Mouse (Mus musculus) embryonic facial prominence, embryonic 12.5 days (tissue): ENCODE measurements around the gene Arfgef2. TPM values are rescaled to one million over a fixed set of nuclear protein-coding genes. Genes with fewer than 3 reads are reported as not detected.
"Not testable (repeated sequence)": the region's sequence is repeated elsewhere in the genome, so short reads cannot be mapped to it uniquely, and the experiment has no call there.

Source experiments
- ATAC-seq: fragments of 200-750 bp; cut with Nextera tagmentation; 2 replicates; pipeline ENCODE4 v1.8.0; 2017; ENCODE audit not compliant: insufficient number of reproducible peaks, insufficient read depth, low FRiP score, low TSS enrichment
- H3K27ac ChIP-seq: fragments of 300-500 bp; sonication (generic); 2 replicates; pipeline ENCODE4 v1.5.1; 2016; ENCODE audit warnings: mild to moderate bottlenecking
- H3K27me3 ChIP-seq: fragments of 300-500 bp; sonication (generic); 2 replicates; pipeline ENCODE4 v1.6.1; 2016; ENCODE audit warnings: mild to moderate bottlenecking, moderate library complexity
- H3K36me3 ChIP-seq: fragments of 300-500 bp; sonication (generic); 2 replicates; pipeline ENCODE4 v1.6.1; 2016; ENCODE audit warnings: mild to moderate bottlenecking
- H3K4me1 ChIP-seq: fragments of 300-500 bp; sonication (generic); 2 replicates; pipeline ENCODE4 v1.6.1; 2016
- H3K4me2 ChIP-seq: fragments of 300-500 bp; sonication (generic); replicated peaks from 2 replicates; pipeline ENCODE4 v1.6.1; 2016; ENCODE audit warnings: mild to moderate bottlenecking, moderate library complexity
- H3K4me3 ChIP-seq: fragments of 300-500 bp; sonication (generic); 2 replicates; pipeline ENCODE4 v1.5.1; 2016; ENCODE audit warnings: mild to moderate bottlenecking
- H3K9ac ChIP-seq: fragments of 300-500 bp; sonication (generic); 2 replicates; pipeline ENCODE4 v1.6.1; 2016; ENCODE audit warnings: mild to moderate bottlenecking, moderate library complexity
- H3K9me3 ChIP-seq: fragments of 300-500 bp; sonication (generic); 2 replicates; pipeline ENCODE4 v1.6.1; 2016; ENCODE audit warnings: mild to moderate bottlenecking, moderate library complexity
- WGBS: fragments of 180-500 bp; shearing (Covaris S2); methylation state at CpG from one replicate; pipeline ENCODE4 v1.1.7; 2016; 5-methylcytosine and 5-hydroxymethylcytosine counted together
- polyA plus RNA-seq: library from polyadenylated mRNA; unstranded; fragments of >200 nt; fragmentation: Nextera tagmentation; extraction: Ambion mirVana; gene quantifications from 2 replicates; pipeline ENCODE4 v1.2.1, GENCODE M21; 2016

Arfgef2 gene
- polyA plus RNA-seq, 1 experiment from 2014 or later, result 5.1 TPM

DNA sequence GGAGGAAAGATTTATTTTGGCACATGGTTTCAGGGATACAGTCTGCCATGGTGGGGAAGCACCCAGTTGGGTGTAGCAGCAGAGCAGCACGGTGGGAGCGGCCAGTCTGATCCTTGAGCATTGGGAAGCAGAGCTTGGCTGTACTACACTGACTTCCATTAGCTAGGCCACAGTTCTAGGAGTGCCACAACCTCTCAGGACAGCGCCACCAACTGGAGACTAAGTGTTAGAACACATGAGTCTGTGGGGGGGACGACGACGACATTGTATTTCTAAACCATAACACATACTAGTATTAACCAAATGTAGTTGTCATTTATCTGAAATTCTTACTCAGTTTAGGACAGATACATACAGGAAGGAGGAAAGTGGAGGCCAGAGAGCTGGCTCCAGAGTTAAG, 21.0 kb upstream of the Arfgef2 start:
- Histone ChIP-seq H3K4me3 (no peak overlapping the region), H3K36me3 (no peaks in the 10 kb centered on the region), H3K27me3 (peaks cover 6% of the 10 kb centered on the region; the same call in 1 of the 2 replicates), H3K27ac (no peak overlapping the region), H3K4me2 (no peak overlapping the region), H3K9ac (no peak overlapping the region), H3K4me1 (peaks cover 18% of the 10 kb centered on the region; the same call in 1 of the 2 replicates), H3K9me3 (no peaks in the 10 kb centered on the region)
- ATAC-seq, result no peak
- WGBS, result 77% methylated on average over 6 of the region's 6 CpGs

DNA sequence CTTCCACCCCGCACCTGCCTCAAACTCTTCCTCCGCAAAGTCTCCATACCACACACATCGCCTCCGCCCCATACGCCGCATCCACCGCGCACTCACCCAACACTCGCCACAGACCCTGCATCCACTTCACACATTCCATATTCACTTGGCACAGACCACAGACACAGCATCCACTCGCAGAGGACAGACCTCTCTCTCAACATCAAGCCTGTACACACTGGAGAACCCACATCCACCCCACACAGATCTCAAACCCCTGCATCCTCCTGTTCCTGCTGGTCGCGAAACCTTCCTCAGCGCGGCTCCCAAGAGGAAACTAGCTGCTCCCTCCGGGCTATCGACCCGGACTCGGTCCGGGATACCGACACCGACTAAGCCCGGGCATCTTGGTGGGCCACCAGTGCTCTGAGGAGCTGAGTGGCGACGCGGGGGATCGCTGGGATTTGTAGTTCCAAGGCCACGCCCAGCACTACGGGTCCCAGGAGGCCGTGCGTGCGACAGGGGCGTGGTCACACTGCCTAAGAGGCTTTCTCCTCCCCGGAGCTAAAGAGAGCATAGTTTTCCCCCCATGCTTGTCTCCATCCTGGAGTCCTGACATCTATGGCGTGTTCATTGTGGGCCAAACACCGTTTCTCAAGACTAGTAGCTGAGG, 18.9 kb upstream of the Arfgef2 start:
- Histone ChIP-seq H3K4me3 (peak overlapping the region; percentile 54), H3K36me3 (no peaks in the 10 kb centered on the region), H3K9me3 (no peaks in the 10 kb centered on the region), H3K27me3 (peaks cover 6% of the 10 kb centered on the region; the same call in 1 of the 2 replicates), H3K9ac (peak overlapping the region; percentile 54), H3K4me2 (peak overlapping the region; percentile 85), H3K4me1 (peaks cover 10% of the 10 kb centered on the region; the same call in 1 of the 2 replicates), H3K27ac (no peak overlapping the region)
- ATAC-seq, result peak; percentile 94
- WGBS, result under 1% methylated on average over 35 of the region's 35 CpGs

DNA sequence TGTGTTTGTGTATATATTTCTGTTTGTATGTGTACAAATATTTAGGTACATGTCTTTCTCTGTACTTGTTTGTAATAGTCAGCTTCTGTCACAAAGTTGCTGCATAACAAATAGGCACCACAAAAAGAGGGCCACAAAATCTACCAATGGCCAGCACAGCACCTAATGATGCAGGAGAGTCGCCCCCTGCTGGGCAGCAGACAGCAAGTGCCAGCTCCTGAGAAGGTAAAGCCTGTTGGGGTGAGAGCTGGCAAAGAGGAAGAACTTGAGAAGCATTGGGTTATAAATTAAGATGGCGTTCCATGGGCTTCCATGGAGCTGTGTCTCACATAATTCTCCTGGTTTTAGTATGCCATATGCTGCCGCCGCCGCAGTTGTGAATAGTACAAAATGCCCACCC, 13.7 kb upstream of the Arfgef2 start:
- no peak for ATAC-seq
- WGBS, result 77% methylated on average over 5 of the region's 5 CpGs

DNA sequence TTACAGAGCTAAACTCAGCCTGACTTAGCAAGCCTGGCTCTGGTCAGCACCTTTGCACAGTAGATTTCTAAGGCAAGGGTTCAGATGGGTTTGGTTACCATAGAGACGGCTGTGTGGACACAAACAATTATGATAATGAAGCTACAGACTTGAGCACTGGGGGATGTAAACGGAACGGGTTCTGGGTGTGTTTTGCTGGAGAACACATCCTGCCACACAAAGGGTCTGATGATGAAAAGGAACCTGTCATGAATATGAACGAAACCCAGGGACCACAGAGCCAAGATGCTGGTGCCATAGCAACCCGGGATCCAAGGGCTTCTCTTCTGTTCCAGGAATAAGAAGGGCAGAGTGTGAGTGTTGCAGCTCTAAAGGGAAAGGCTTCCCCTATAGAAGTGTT, 13.0 kb upstream of the Arfgef2 start, which contains the start of gene Trp53rkb:
Gene Trp53rkb (plus strand): TSS at position 177 of the 400 bp plus-strand sequence.
- no peak for ATAC-seq
- H3K9ac ChIP-seq, result peak within 1 kb of the TSS; percentile 93
- H3K36me3 ChIP-seq, result peaks cover 15% of the 10 kb centered on the region
- H3K9me3 ChIP-seq, result no peaks in the 10 kb centered on the region
- H3K4me2 ChIP-seq, result peak within 1 kb of the TSS; percentile 56
- H3K27ac ChIP-seq, result peak within 1 kb of the TSS; percentile 76; the same call in 1 of the 2 replicates
- H3K4me3 ChIP-seq, result peak within 1 kb of the TSS; percentile 83
- peaks cover 13% of the 10 kb centered on the region for H3K4me1 ChIP-seq
- no peaks in the 10 kb centered on the region for H3K27me3 ChIP-seq
- WGBS, result 65% methylated on average over 5 of the region's 5 CpGs

More for the DNA sequence above, 13.7 kb upstream of the Arfgef2 start:
- Histone ChIP-seq H3K4me1 (peaks cover 13% of the 10 kb centered on the region), H3K4me3 (no peak overlapping the region), H3K4me2 (no peak overlapping the region), H3K27me3 (no peaks in the 10 kb centered on the region), H3K27ac (no peak overlapping the region), H3K36me3 (peaks cover 9% of the 10 kb centered on the region; the same call in 1 of the 2 replicates), H3K9ac (no peak overlapping the region), H3K9me3 (no peaks in the 10 kb centered on the region)

DNA sequence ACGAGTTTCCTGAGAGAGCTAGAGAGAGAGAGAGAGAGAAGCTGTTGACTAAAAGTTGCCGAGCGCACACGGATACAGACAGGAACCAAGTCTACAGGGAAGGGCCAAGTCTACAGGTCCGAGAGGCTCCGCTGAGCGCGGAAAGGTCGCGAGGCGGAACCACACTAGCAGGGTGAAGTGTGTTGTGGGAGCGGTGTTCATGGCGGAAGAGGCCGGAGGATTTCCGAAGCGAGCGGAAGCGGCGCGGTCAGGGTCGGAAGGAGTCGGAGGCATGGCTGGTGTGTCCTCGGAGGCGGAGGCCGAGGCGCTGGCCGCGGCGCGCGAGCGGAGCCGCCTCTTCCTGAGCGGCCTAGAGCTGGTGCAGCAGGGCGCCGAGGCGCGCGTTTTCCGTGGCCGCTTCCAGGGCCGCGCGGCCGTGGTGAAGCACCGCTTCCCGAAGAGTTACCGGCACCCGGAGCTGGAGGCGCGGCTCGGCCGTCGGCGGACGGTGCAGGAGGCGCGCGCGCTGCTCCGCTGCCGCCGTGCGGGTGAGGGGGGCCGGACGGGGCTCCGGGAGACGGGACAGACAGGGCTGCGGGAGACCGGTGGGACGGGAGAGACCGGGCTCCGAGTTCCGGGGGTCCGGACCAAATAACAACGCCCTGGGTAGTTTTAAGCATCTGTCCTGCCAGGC, 11.7 kb upstream of the Arfgef2 start:
- H3K36me3 ChIP-seq, result peaks cover 27% of the 10 kb centered on the region
- H3K4me2 ChIP-seq, result peak overlapping the region; percentile 56
- under 1% methylated on average over 72 of the region's 76 CpGs for WGBS
- H3K9me3 ChIP-seq, H3K27me3 ChIP-seq: not testable (repeated sequence)
- H3K9ac ChIP-seq, result peak overlapping the region; percentile 93
- peak overlapping the region; percentile 83 for H3K4me3 ChIP-seq
- peaks cover 13% of the 10 kb centered on the region for H3K4me1 ChIP-seq
- H3K27ac ChIP-seq, result peak overlapping the region; percentile 76; the same call in 1 of the 2 replicates
- peak; percentile 90 for ATAC-seq

DNA sequence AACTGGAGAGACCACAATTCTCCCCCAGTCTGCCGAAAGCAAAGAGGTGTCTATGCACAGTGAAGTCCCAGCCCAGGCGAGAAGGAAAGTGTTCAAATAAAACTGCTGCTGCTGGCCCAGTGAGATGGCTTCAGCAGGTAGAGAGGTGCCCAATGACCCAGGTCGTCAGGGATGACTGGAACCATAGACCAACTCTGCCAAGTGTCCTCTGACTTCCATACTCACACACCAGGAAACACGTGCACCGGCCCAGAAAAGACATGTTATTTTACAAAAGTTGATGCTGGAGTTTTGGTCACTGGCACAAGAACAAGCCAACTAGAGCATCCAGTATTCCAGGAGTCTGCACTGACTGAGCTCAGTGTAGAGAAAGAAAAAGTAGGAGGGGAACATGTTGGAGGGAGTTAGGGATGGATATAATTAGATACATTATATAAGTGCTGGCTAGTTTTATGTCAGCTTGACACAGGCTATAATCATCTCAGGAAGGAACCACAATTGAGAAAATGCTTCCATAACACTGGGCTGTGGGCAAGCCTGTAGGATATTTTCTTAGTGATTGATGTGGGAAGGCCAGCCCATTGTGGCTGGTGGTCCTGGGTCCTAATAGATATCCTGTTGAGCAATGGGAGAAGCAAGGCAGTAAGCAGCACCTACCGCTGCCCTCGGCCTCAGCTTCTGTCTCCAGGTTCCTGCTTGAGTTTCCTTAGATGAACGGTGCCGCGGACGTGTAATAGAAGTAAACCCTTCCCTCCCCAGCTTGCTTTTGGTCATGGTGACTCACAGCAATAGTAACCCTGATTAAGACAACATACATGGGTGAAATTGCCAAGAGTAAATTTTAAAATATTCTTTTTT, 5.5 kb upstream of the Arfgef2 start:
- WGBS, result 78% methylated on average over 11 of the region's 11 CpGs
- Histone ChIP-seq H3K4me1 (peaks cover under 1% of the 10 kb centered on the region), H3K27ac (no peak overlapping the region), H3K27me3 (no peaks in the 10 kb centered on the region), H3K36me3 (peaks cover 27% of the 10 kb centered on the region), H3K9ac (no peak overlapping the region), H3K9me3 (no peaks in the 10 kb centered on the region), H3K4me2 (no peak overlapping the region), H3K4me3 (no peak overlapping the region)
- ATAC-seq, result no peak

DNA sequence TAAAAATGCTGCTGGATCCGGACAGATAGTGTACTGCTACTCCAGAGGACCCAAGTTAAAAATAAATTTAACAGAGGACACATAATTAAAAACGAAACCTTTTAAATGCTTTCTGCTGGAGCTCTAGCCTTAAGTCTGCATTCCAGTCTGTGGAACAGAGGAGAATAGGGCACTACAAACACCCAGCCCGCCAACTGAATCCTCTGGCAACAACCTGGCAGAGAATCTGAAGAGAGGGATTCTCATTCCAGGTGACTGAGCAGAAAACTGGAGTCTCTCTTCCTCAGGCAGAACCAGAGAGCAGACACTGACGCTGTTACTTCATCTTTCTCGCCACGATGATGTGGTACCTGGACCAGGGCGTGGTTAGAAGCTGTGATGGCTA, 4.9 kb upstream of the Arfgef2 start:
- Histone ChIP-seq H3K27ac (no peak overlapping the region), H3K4me2 (no peak overlapping the region), H3K4me3 (no peak overlapping the region), H3K9ac (no peak overlapping the region), H3K9me3 (no peaks in the 10 kb centered on the region), H3K36me3 (peaks cover 27% of the 10 kb centered on the region), H3K4me1 (no peaks in the 10 kb centered on the region), H3K27me3 (no peaks in the 10 kb centered on the region)
- no peak for ATAC-seq
- 84% methylated on average over 7 of the region's 7 CpGs for WGBS

DNA sequence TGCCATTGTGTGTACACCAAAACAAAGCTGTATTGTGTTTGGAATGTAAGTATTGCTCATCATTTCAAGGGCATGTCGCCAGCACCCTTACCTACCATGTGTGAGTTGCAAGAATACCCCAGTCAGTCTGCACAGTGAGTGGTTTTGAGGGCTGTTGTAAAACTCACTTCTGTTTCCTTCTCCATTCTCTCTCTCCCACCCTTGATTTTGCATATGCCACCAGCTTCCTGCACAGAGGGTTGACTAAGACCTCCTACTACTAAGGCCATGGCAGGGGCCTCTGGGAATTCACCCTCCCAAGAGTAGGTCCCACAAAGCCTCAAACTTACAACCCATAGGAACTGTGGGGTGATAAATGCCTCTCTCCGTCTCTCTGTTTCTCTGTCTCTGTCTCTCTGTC, 4.0 kb upstream of the Arfgef2 start:
- H3K4me3 ChIP-seq, result no peak overlapping the region
- peaks cover 6% of the 10 kb centered on the region for H3K4me1 ChIP-seq
- peaks cover 19% of the 10 kb centered on the region for H3K36me3 ChIP-seq
- H3K9me3 ChIP-seq, result no peaks in the 10 kb centered on the region
- no peak for ATAC-seq
- 64% methylated on average over 2 of the region's 2 CpGs for WGBS
- no peak overlapping the region for H3K9ac ChIP-seq
- H3K4me2 ChIP-seq, result no peak overlapping the region
- H3K27ac ChIP-seq, result no peak overlapping the region
- H3K27me3 ChIP-seq, result no peaks in the 10 kb centered on the region

DNA sequence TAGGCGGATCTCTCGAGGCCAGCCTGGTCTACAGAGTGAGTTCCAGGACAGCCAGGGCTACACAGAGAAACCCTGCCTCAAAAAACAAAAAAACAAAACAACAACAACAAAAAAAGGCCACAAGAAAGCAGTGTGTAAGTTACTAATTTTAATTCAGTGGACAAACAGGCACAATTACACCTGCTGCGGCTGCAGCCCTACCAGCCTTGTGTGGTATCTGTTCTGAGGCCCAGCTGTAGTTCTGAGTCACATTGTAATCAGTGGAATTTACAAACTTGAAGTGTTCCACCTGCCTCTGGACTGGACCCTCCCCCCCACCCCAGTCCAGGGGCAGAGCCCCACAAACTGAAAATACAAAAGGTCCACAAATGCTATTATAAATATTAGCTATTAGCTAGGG, 2.1 kb upstream of the Arfgef2 start:
- Histone ChIP-seq H3K9me3 (no peaks in the 10 kb centered on the region), H3K4me2 (no peak overlapping the region), H3K27me3 (no peaks in the 10 kb centered on the region), H3K27ac (no peak overlapping the region), H3K4me3 (no peak overlapping the region), H3K4me1 (peaks cover 8% of the 10 kb centered on the region), H3K9ac (no peak overlapping the region), H3K36me3 (peaks cover 3% of the 10 kb centered on the region)
- 89% methylated on average over 3 of the region's 3 CpGs for WGBS
- no peak for ATAC-seq

DNA sequence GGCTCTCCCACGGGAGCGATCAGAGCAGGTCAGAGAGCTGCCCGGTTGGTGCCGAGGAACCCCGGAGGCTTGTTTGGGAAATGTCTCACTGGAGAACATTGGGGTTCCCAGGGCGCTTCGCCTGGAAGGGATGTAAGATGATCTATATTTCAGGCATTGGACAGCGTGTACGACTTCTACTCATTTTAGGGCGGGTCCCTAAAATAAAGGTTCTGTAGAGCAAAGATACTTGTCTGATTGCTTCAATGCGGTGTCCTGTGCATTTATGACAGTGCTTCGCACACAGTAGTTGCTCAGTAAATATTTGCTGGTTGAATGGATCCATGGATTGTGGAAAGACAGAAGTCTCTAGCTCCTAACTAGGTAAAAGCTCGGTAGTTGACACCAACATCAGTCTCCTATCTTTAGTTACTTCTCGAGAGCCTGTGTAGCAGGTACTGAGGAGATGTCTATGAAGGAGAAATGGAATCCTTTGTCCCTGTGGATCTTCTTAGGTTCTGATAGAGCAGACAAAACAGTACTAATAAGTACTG, 851 bp downstream of the Arfgef2 start:
- H3K36me3 ChIP-seq, result no peaks in the 10 kb centered on the region
- peak overlapping the region; percentile 78 for H3K9ac ChIP-seq
- H3K27me3 ChIP-seq, result no peaks in the 10 kb centered on the region
- peaks cover 8% of the 10 kb centered on the region for H3K4me1 ChIP-seq
- WGBS, result 22% methylated on average over 14 of the region's 14 CpGs
- peak overlapping the region; percentile 89 for H3K4me2 ChIP-seq
- H3K27ac ChIP-seq, result peak overlapping the region; percentile 55; the same call in 1 of the 2 replicates
- peak overlapping the region; percentile 81 for H3K4me3 ChIP-seq
- no peak for ATAC-seq
- H3K9me3 ChIP-seq, result no peaks in the 10 kb centered on the region

DNA sequence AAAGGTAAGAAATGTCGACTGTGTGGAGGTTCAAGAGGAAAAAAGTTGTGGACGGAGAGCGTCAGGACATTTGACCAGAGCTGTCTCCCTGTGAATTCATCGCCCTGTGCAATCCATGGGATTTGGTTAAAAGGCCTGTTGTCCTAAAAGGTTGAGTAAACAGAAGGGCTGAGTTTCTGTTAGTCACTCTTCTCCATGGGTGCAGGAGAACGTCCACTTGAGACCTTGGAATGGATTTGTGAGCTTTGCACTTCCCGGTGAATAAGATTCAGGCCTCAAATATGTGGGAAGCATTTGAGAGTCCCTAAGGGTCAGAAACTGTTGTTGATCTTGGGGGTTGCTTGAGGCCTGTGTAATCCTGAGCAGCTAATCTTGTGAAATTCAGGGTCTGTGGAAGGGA, 1.4 kb downstream of the Arfgef2 start:
- H3K4me2 ChIP-seq, result peak overlapping the region; percentile 89; the same call in 1 of the 2 replicates
- H3K27me3 ChIP-seq, result no peaks in the 10 kb centered on the region
- no peak overlapping the region for H3K27ac ChIP-seq
- no peaks in the 10 kb centered on the region for H3K36me3 ChIP-seq
- no peak overlapping the region for H3K4me3 ChIP-seq
- WGBS, result 75% methylated on average over 6 of the region's 6 CpGs
- peaks cover 8% of the 10 kb centered on the region for H3K4me1 ChIP-seq
- H3K9ac ChIP-seq, result no peak overlapping the region
- ATAC-seq, result no peak
- no peaks in the 10 kb centered on the region for H3K9me3 ChIP-seq
